ENCODE assay signal across 8 mouse cellular contexts in the genomic region with DNA sequence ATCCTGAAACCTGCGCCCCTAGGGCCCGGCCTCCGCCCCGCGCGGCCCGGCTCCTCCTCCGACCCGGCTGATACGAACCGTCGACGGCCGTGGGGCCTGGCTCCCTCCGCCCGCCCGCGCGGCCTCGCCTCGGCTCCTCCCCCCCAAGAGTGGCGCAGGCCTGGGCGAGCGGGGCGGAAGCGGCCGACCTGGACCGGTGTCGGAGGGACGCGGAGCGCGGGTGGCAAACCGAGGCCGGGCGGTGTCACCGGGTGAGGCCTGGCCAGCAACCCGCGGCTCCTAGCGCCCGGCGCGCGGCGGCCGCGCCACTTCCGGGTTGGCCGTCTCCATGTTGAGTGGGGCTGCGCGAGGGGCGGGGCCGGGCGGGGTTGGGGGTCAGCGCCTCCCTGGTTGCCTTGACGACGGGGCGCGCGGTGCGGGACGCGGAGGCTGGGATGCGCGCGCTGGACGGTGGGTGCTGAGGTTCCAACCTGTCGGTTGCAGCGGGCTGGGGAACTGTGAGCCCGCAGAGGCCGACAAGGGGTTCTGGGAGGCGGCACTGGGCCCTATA. TPM values are rescaled to one million over a fixed set of nuclear protein-coding genes. Genes with fewer than 3 reads are reported as not detected.
DNase-seq lines count a peak whose midpoint lies in the region; ATAC-seq and TF ChIP-seq lines count a peak whose summit lies in the region.

A gene (minus strand): TSS at position 333 of the 550 bp plus-strand sequence.

- peak within 1 kb of the TSS; percentile 94 for H3K9ac ChIP-seq in heart, embryonic 13.5 days
- peak within 1 kb of the TSS; percentile 81 for H3K9ac ChIP-seq in liver, embryonic 11.5 days (ENCODE audit: low read depth, low read length)

- no peaks in the 10 kb centered on the region for H3K9me3 ChIP-seq in erythroblast, embryonic 14.5 days (ENCODE audit: control insufficient read depth, low read length)
- H3K9me3 ChIP-seq in heart, embryonic 13.5 days = no peaks in the 10 kb centered on the region
- no peaks in the 10 kb centered on the region for H3K9me3 ChIP-seq in liver, embryonic 11.5 days (ENCODE audit: control insufficient read depth, low read length)

- H3K4me3 ChIP-seq in erythroblast, embryonic 14.5 days (replicated peaks) = peak within 1 kb of the TSS; percentile 84
- H3K4me3 ChIP-seq in heart, embryonic 13.5 days = peak within 1 kb of the TSS; percentile 84
- H3K4me3 ChIP-seq in liver, embryonic 11.5 days (ENCODE audit: low read depth, low read length) = peak within 1 kb of the TSS; percentile 72
- peak within 1 kb of the TSS; percentile 37 for H3K4me3 ChIP-seq in myocyte

- H3K4me1 ChIP-seq in erythroblast, embryonic 14.5 days (ENCODE audit: control insufficient read depth) = peaks cover 17% of the 10 kb centered on the region
- H3K4me1 ChIP-seq in heart, embryonic 13.5 days = peaks cover 10% of the 10 kb centered on the region
- no peaks in the 10 kb centered on the region; the same call in 1 of the 2 replicates for H3K4me1 ChIP-seq in liver, embryonic 11.5 days (replicated peaks; ENCODE audit: control insufficient read depth, insufficient read depth, low read length)

- peak; percentile 92 for DNase-seq in CD4-positive, CD25-positive, alpha-beta regulatory T cell, adult 2 months (ENCODE audit: low read depth, low spot score)
- peak; percentile 67 for DNase-seq in brain, embryonic 18.5 days (ENCODE audit: low read depth, low spot score)
- peak; percentile 93 for DNase-seq in kidney, postnatal 10 days
- DNase-seq in liver, embryonic 11.5 days (ENCODE audit: low spot score) = peak; percentile 93
- DNase-seq in spleen, postnatal 4 days (ENCODE audit: low spot score in 2 of 2) = peak; percentile 78 to 89

- TF ChIP-seq POLR2A in myocyte (IDR thresholded peaks at IDR 0.05; ENCODE audit: insufficient read length, low read depth) = peak; percentile 82

- ATAC-seq in heart, embryonic 13.5 days (ENCODE audit: extremely low read depth, insufficient number of reproducible peaks, low FRiP score, low TSS enrichment) = peak; percentile 93
- ATAC-seq in liver, embryonic 11.5 days (replicated peaks; ENCODE audit: low FRiP score) = peak; percentile 98

- H3ac ChIP-seq in myocyte (ENCODE audit: control insufficient read depth, insufficient read length) = peak within 1 kb of the TSS; percentile 76

- H3K79me2 ChIP-seq in myocyte (ENCODE audit: control insufficient read depth, insufficient read depth) = no peaks in the 10 kb centered on the region

- peak within 1 kb of the TSS; percentile 90 for H3K27ac ChIP-seq in heart, embryonic 13.5 days (replicated peaks)
- H3K27ac ChIP-seq in liver, embryonic 11.5 days (ENCODE audit: low read depth, low read length) = peak within 1 kb of the TSS; percentile 83

- peak within 1 kb of the TSS; percentile 81 for H3K4me2 ChIP-seq in heart, embryonic 13.5 days
- H3K4me2 ChIP-seq in liver, embryonic 11.5 days = peak within 1 kb of the TSS; percentile 84
- peak within 1 kb of the TSS; percentile 86 for H3K4me2 ChIP-seq in myocyte (ENCODE audit: low read depth)

- no peaks in the 10 kb centered on the region for H3K36me3 ChIP-seq in erythroblast, embryonic 14.5 days (ENCODE audit: control insufficient read depth)
- no peaks in the 10 kb centered on the region for H3K36me3 ChIP-seq in heart, embryonic 13.5 days
- no peaks in the 10 kb centered on the region for H3K36me3 ChIP-seq in liver, embryonic 11.5 days (ENCODE audit: control insufficient read depth, insufficient read depth, low read length)
- no peaks in the 10 kb centered on the region for H3K36me3 ChIP-seq in myocyte (ENCODE audit: control insufficient read depth, insufficient read depth)

- WGBS in heart, embryonic 13.5 days = under 1% methylated on average over 57 of the region's 72 CpGs
- WGBS in liver, embryonic 11.5 days = under 1% methylated on average over 67 of the region's 72 CpGs

- H3K27me3 ChIP-seq in erythroblast, embryonic 14.5 days (ENCODE audit: control insufficient read depth) = peaks cover 9% of the 10 kb centered on the region
- no peaks in the 10 kb centered on the region for H3K27me3 ChIP-seq in heart, embryonic 13.5 days (replicated peaks)
- H3K27me3 ChIP-seq in liver, embryonic 11.5 days (replicated peaks; ENCODE audit: control insufficient read depth, insufficient read depth, low read length) = no peaks in the 10 kb centered on the region
- H3K27me3 ChIP-seq in myocyte (ENCODE audit: control insufficient read depth, insufficient read depth, insufficient read length) = no peaks in the 10 kb centered on the region

TF ChIP-seq in myocyte, 11 proteins besides CTCF, POLR2A, EP300 and RAD21:
- TF ChIP-seq E2F4 (IDR thresholded peaks at IDR 0.05; ENCODE audit: insufficient read depth) (no peak), REST (IDR thresholded peaks at IDR 0.05; ENCODE audit: insufficient read depth, insufficient read length) (no peak), CEBPB (IDR thresholded peaks at IDR 0.05; ENCODE audit: insufficient read depth, poor library complexity, severe bottlenecking) (no peak), POLR2AphosphoS2 (IDR thresholded peaks at IDR 0.05; ENCODE audit: insufficient read length, low read depth) (peak; percentile 62)
TF ChIP-seq in myocyte: peak in this region for 1.

RNA-seq across cellular contexts. Expression of the gene that starts here (rescaled TPM):
- polyA plus RNA-seq in erythroblast, embryonic 14.5 days (2012) = 0.03 and 0.04 TPM in 2 replicates
- 2.6 and 2.8 TPM in 2 replicates for polyA plus RNA-seq in heart, embryonic 13.5 days (2015; fragmentation: Nextera tagmentation; extraction: Ambion mirVana)
- polyA plus RNA-seq in liver, embryonic 11.5 days (2014; fragmentation: Nextera tagmentation; extraction: Ambion mirVana) = 1.4 and 1.5 TPM in 2 replicates
- 1.3 TPM for polyA plus RNA-seq in myocyte (2012; fragmentation: generic; extraction: Trizol)

Comparison
In these comparisons a context has a peak if more than half of its experiments do, and no peak if none do; other contexts are left out.
1. Peak in every context shown above with its lines: DNase-seq, ATAC-seq, H3K4me3 ChIP-seq and H3K27ac ChIP-seq.